In genomic region chr8:128164976-128165375, GRCm38 (mm10) we compare ENCODE assay signal across 15 mouse cellular contexts.
DNase-seq lines count a peak whose midpoint lies in the region; ATAC-seq lines count a peak whose summit lies in the region.
"Had no signal": no experiment of that assay in that cellular context is flagged by ENCODE, and none has a peak within 500 bp of the region (broad histone marks: within the 10 kb centered on the region; RNA-seq: fewer than 3 reads in every experiment).

No protein-coding gene starts in this region.

- WGBS in kidney, embryonic 16.5 days = 62% methylated on average over 5 of the region's 5 CpGs

- no peaks in the 10 kb centered on the region for H3K27me3 ChIP-seq in kidney, embryonic 16.5 days (ENCODE audit: insufficient read depth, low read length)
- H3K27me3 ChIP-seq: heart, embryonic 12.5 days; hindbrain, embryonic 12.5 days; midbrain, embryonic 13.5 days had no signal

- H3K4me1 ChIP-seq in kidney, embryonic 16.5 days (ENCODE audit: insufficient read depth, low read length) = 0 out of 2 replicates have a peak, but pooled peaks cover 5% of the 10 kb centered on the region

- H3K4me2 ChIP-seq in kidney, embryonic 16.5 days (replicated peaks; ENCODE audit: low read depth, low read length) = no peak overlapping the region
- H3K4me2 ChIP-seq: heart, embryonic 12.5 days; hindbrain, embryonic 12.5 days; midbrain, embryonic 13.5 days had no signal

- intact Hi-C loops in gastrocnemius, postnatal 14 days (cut with DNase I; ENCODE audit: low total_unique reads) = no loop called here

- no peaks in the 10 kb centered on the region for H3K36me3 ChIP-seq in kidney, embryonic 16.5 days (ENCODE audit: insufficient read depth, low read length)
- H3K36me3 ChIP-seq: heart, embryonic 12.5 days; hindbrain, embryonic 12.5 days; midbrain, embryonic 13.5 days had no signal

- H3K9me3 ChIP-seq in kidney, embryonic 16.5 days (ENCODE audit: low read length) = no peaks in the 10 kb centered on the region
- H3K9me3 ChIP-seq: heart, embryonic 12.5 days; hindbrain, embryonic 12.5 days; midbrain, embryonic 13.5 days had no signal

- H3K4me3 ChIP-seq in kidney, embryonic 16.5 days (ENCODE audit: low read length) = no peak overlapping the region
- H3K4me3 ChIP-seq: heart, embryonic 12.5 days; hindbrain, embryonic 12.5 days; midbrain, embryonic 13.5 days had no signal

- peak; percentile 51; the same call in 1 of the 2 replicates for ATAC-seq in kidney, embryonic 16.5 days (ENCODE audit: low FRiP score, low TSS enrichment)
- ATAC-seq in inflammation-experienced regulatory T-cells, adult 6 months = no peak
- ATAC-seq: midbrain, embryonic 13.5 days had no signal

- DNase-seq in kidney, postnatal 10 days = no peak
- DNase-seq in brain, adult 2 months (ENCODE audit: low read depth, low spot score) = peak; percentile 93
- peak; percentile 90 for DNase-seq in layer of hippocampus, adult 9-11 months
- DNase-seq in right cerebral cortex, postnatal 14 days = peak; percentile 16
- no peak for DNase-seq in cerebellum, adult 9-10 months
- no peak for DNase-seq in gastrocnemius, postnatal 14 days
- DNase-seq: cerebellum, postnatal 14 days; kidney, adult 8-10 months; liver; thymus, postnatal 25 days had no signal

- H3K27ac ChIP-seq in kidney, embryonic 16.5 days (ENCODE audit: low read length) = no peak overlapping the region
- H3K27ac ChIP-seq: hindbrain, embryonic 12.5 days; midbrain, embryonic 13.5 days had no signal

- no peak overlapping the region for H3K9ac ChIP-seq in kidney, embryonic 16.5 days (replicated peaks; ENCODE audit: low read length)
- H3K9ac ChIP-seq: heart, embryonic 12.5 days; hindbrain, embryonic 12.5 days; midbrain, embryonic 13.5 days had no signal

Comparison
In these comparisons a context has a peak if more than half of its experiments do, and no peak if none do; other contexts are left out.
1. DNase-seq: peak in brain, adult 2 months (single experiment), layer of hippocampus, adult 9-11 months (single experiment) and right cerebral cortex, postnatal 14 days (single experiment); none in kidney, postnatal 10 days (single experiment), cerebellum, adult 9-10 months (single experiment) and gastrocnemius, postnatal 14 days (single experiment).